Mouse (Mus musculus): ENCODE data around the gene Cnot3. TPM values are rescaled to one million over a fixed set of nuclear protein-coding genes. Genes with fewer than 3 reads are reported as not detected.

The Cnot3 gene
- polyA plus RNA-seq, 1 experiment = 94.1 TPM

DNA sequence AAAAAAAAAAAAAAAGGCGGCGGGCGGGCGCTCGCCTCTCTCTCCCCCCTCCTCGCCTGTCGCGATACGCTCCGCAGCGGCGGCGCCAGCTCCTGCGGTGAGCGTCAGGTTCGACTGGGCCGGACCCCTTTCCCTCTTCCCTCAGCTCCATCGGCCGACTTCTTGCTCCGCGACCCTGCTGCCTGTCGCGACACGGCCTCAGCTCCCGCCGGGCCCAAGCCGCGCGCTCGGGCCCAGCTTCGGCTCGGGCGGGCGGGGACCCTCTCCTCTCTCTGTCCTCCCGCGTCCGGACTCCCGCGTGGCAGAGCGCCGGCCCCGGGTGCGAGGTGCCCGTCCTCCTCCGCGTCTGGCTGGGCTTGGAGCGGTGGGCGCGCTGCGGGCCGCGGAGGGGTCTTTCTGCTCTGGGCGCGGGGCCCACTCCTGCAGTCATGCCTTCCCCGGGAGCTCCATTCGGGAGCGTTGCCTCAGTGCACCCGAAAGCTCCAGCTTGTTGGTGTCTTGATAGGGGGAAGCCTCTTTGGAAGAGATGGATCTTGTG, 489 bp downstream of the Cnot3 start:
- peaks cover 12% of the 10 kb centered on the region; the same call in 1 of the 2 replicates for H3K4me1 ChIP-seq (ENCODE audit: control insufficient read depth, insufficient read depth, insufficient read length)
- TF ChIP-seq CTCF (IDR thresholded peaks at IDR 0.05; ENCODE audit: extremely low read depth, insufficient read depth, insufficient read length, insufficient replicate concordance) (no peak), POLR2A (IDR thresholded peaks at IDR 0.05; ENCODE audit: low read depth, low read length) (no peak)
- 1% methylated on average over 53 of the region's 58 CpGs for WGBS
- H3K36me3 ChIP-seq (ENCODE audit: control insufficient read depth, insufficient read depth, low read length) = peaks cover 5% of the 10 kb centered on the region
- H3K4me3 ChIP-seq (ENCODE audit: extremely low read depth, insufficient read depth, insufficient read length) = peak overlapping the region; percentile 99
- H3K27me3 ChIP-seq (ENCODE audit: control insufficient read depth, insufficient read depth, low read length) = no peaks in the 10 kb centered on the region
- DNase-seq (ENCODE audit: low read depth in 1 of 2, low spot score in 2 of 2) = no peak
- H3K27ac ChIP-seq (ENCODE audit: insufficient read depth, low read length) = peak overlapping the region; percentile 97

GRCm38 (mm10) chr7:3646188-3646587, 1.1 kb downstream of the Cnot3 start:
- Histone ChIP-seq H3K4me3 (ENCODE audit: extremely low read depth, insufficient read depth, insufficient read length) (peak overlapping the region; percentile 99), H3K27me3 (ENCODE audit: control insufficient read depth, insufficient read depth, low read length) (no peaks in the 10 kb centered on the region), H3K27ac (ENCODE audit: insufficient read depth, low read length) (peak overlapping the region; percentile 5; the same call in 1 of the 2 replicates), H3K4me1 (ENCODE audit: control insufficient read depth, insufficient read depth, insufficient read length) (peaks cover 12% of the 10 kb centered on the region; the same call in 1 of the 2 replicates), H3K36me3 (ENCODE audit: control insufficient read depth, insufficient read depth, low read length) (peaks cover 6% of the 10 kb centered on the region)
- no peak for DNase-seq (ENCODE audit: low read depth in 1 of 2, low spot score in 2 of 2)
- WGBS = 10% methylated on average over 9 of the region's 9 CpGs
- TF ChIP-seq POLR2A (IDR thresholded peaks at IDR 0.05; ENCODE audit: low read depth, low read length) (no peak), CTCF (IDR thresholded peaks at IDR 0.05; ENCODE audit: extremely low read depth, insufficient read depth, insufficient read length, insufficient replicate concordance) (no peak)

GRCm38 (mm10) chr7:3646641-3647040, 1.6 kb downstream of the Cnot3 start:
- no peaks in the 10 kb centered on the region for H3K27me3 ChIP-seq (ENCODE audit: control insufficient read depth, insufficient read depth, low read length)
- H3K4me3 ChIP-seq (ENCODE audit: extremely low read depth, insufficient read depth, insufficient read length) = peak overlapping the region; percentile 99; the same call in 1 of the 2 replicates
- no peak overlapping the region for H3K27ac ChIP-seq (ENCODE audit: insufficient read depth, low read length)
- no peak for TF ChIP-seq CTCF (IDR thresholded peaks at IDR 0.05; ENCODE audit: extremely low read depth, insufficient read depth, insufficient read length, insufficient replicate concordance)
- TF ChIP-seq POLR2A (IDR thresholded peaks at IDR 0.05; ENCODE audit: low read depth, low read length) = no peak
- WGBS = 54% methylated on average over 4 of the region's 4 CpGs
- no peak for DNase-seq (ENCODE audit: low read depth in 1 of 2, low spot score in 2 of 2)
- peaks cover 9% of the 10 kb centered on the region for H3K36me3 ChIP-seq (ENCODE audit: control insufficient read depth, insufficient read depth, low read length)
- peaks cover 12% of the 10 kb centered on the region; the same call in 1 of the 2 replicates for H3K4me1 ChIP-seq (ENCODE audit: control insufficient read depth, insufficient read depth, insufficient read length)

GRCm38 (mm10) chr7:3656966-3657365, 11.9 kb downstream of the Cnot3 start:
- DNase-seq (ENCODE audit: low read depth in 1 of 2, low spot score in 2 of 2) = no peak

GRCm38 (mm10) chr7:3658578-3658977, 13.5 kb downstream of the Cnot3 start:
- no peak for TF ChIP-seq CTCF (IDR thresholded peaks at IDR 0.05; ENCODE audit: extremely low read depth, insufficient read depth, insufficient read length, insufficient replicate concordance)
- no peak for TF ChIP-seq POLR2A (IDR thresholded peaks at IDR 0.05; ENCODE audit: low read depth, low read length)
- 94% methylated on average over 14 of the region's 14 CpGs for WGBS
- peaks cover 68% of the 10 kb centered on the region for H3K36me3 ChIP-seq (ENCODE audit: control insufficient read depth, insufficient read depth, low read length)
- no peak overlapping the region for H3K4me3 ChIP-seq (ENCODE audit: extremely low read depth, insufficient read depth, insufficient read length)
- no peak overlapping the region for H3K27ac ChIP-seq (ENCODE audit: insufficient read depth, low read length)
- no peaks in the 10 kb centered on the region for H3K4me1 ChIP-seq (ENCODE audit: control insufficient read depth, insufficient read depth, insufficient read length)
- no peak for DNase-seq (ENCODE audit: low read depth in 1 of 2, low spot score in 2 of 2)
- no peaks in the 10 kb centered on the region for H3K27me3 ChIP-seq (ENCODE audit: control insufficient read depth, insufficient read depth, low read length)

More at GRCm38 (mm10) chr7:3656966-3657365, 11.9 kb downstream of the Cnot3 start:
- Histone ChIP-seq H3K27ac (ENCODE audit: insufficient read depth, low read length) (no peak overlapping the region), H3K27me3 (ENCODE audit: control insufficient read depth, insufficient read depth, low read length) (no peaks in the 10 kb centered on the region), H3K4me1 (ENCODE audit: control insufficient read depth, insufficient read depth, insufficient read length) (no peaks in the 10 kb centered on the region), H3K36me3 (ENCODE audit: control insufficient read depth, insufficient read depth, low read length) (peaks cover 71% of the 10 kb centered on the region), H3K4me3 (ENCODE audit: extremely low read depth, insufficient read depth, insufficient read length) (no peak overlapping the region)
- TF ChIP-seq POLR2A (IDR thresholded peaks at IDR 0.05; ENCODE audit: low read depth, low read length) = no peak
- no peak for TF ChIP-seq CTCF (IDR thresholded peaks at IDR 0.05; ENCODE audit: extremely low read depth, insufficient read depth, insufficient read length, insufficient replicate concordance)
- WGBS = 95% methylated on average over 4 of the region's 4 CpGs

DNA sequence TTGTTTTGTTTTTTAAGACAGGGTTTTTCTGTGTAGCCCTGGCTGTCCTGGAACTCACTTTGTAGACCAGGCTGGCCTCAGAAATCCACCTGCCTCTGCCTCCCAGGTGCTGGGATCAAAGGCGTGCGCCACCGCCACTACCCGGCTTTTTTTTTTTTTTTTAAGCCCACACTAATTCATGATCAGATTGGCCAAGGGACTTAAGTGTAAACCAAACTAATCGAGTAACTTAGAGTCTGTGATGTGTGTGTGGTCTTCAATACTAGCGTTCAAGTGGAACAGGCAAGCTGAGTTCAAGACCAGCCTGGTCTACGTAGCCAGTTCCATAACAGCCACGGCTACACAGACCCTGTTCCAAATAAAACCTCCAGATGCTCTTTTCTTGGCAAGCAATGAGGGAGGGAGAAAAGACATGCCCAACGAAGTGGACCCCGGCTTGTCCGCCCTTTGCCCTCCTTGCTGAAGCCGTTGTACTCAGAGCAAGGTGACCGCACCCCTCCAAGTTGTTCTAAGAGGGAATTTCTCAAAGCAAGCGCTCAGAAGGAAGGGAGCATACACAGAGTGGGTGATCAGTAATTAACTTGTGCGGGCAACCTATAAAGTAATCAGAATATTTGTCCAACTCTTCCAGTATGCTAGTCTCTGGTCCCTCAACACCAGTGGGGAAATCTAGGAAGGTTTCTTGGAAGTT, 19.6 kb downstream of the Cnot3 start:
- H3K27me3 ChIP-seq (ENCODE audit: control insufficient read depth, insufficient read depth, low read length) = no peaks in the 10 kb centered on the region
- no peak for DNase-seq (ENCODE audit: low read depth in 1 of 2, low spot score in 2 of 2)
- 19% methylated on average over 15 of the region's 15 CpGs for WGBS
- H3K36me3 ChIP-seq (ENCODE audit: control insufficient read depth, insufficient read depth, low read length) = peaks cover 20% of the 10 kb centered on the region
- peak overlapping the region; percentile 76; the same call in 1 of the 2 replicates for H3K27ac ChIP-seq (ENCODE audit: insufficient read depth, low read length)
- TF ChIP-seq POLR2A (IDR thresholded peaks at IDR 0.05; ENCODE audit: low read depth, low read length) (no peak), CTCF (IDR thresholded peaks at IDR 0.05; ENCODE audit: extremely low read depth, insufficient read depth, insufficient read length, insufficient replicate concordance) (no peak)
- H3K4me3 ChIP-seq (ENCODE audit: extremely low read depth, insufficient read depth, insufficient read length) = peak overlapping the region; percentile 86
- no peaks in the 10 kb centered on the region; the same call in 1 of the 2 replicates for H3K4me1 ChIP-seq (ENCODE audit: control insufficient read depth, insufficient read depth, insufficient read length)
